ENCODE assay signal across 28 mouse cellular contexts in genomic region chr1:52117777-52118176, GRCm38 (mm10).
"Had no signal": no experiment of that assay in that cellular context is flagged by ENCODE, and none has a peak within 500 bp of the region (broad histone marks: within the 10 kb centered on the region; RNA-seq: fewer than 3 reads in every experiment).

No protein-coding gene starts in this region.

- H3K36me3 ChIP-seq: limb, embryonic 10.5 days; limb, embryonic 12.5 days; limb, embryonic 13.5 days; limb, embryonic 15.5 days; lung, embryonic 15.5 days; midbrain, embryonic 10.5 days; midbrain, embryonic 12.5 days; midbrain, embryonic 13.5 days; midbrain, embryonic 15.5 days; neural tube, embryonic 12.5 days had no signal

- H3K9me3 ChIP-seq: limb, embryonic 10.5 days; limb, embryonic 12.5 days; limb, embryonic 13.5 days; limb, embryonic 15.5 days; liver, embryonic 12.5 days; liver, embryonic 13.5 days; liver, embryonic 15.5 days; lung, embryonic 15.5 days; megakaryocyte, embryonic 14.5 days; midbrain, embryonic 10.5 days; midbrain, embryonic 12.5 days; midbrain, embryonic 13.5 days; midbrain, embryonic 15.5 days; neural tube, embryonic 12.5 days had no signal

- H3K9ac ChIP-seq: limb, embryonic 12.5 days; limb, embryonic 13.5 days; limb, embryonic 15.5 days; liver, embryonic 13.5 days; liver, embryonic 14.5 days; liver, embryonic 15.5 days; lung, embryonic 14.5 days; lung, embryonic 15.5 days; midbrain, embryonic 12.5 days; midbrain, embryonic 13.5 days; midbrain, embryonic 15.5 days; neural tube, embryonic 12.5 days had no signal

- H3K4me2 ChIP-seq: lung, embryonic 15.5 days; midbrain, embryonic 11.5 days had no signal

- H3K27me3 ChIP-seq: limb, embryonic 13.5 days; limb, embryonic 15.5 days; liver, embryonic 12.5 days; liver, embryonic 13.5 days; liver, embryonic 15.5 days; lung, embryonic 15.5 days; megakaryocyte, embryonic 14.5 days; neural tube, embryonic 12.5 days had no signal

- DNase-seq: left cerebral cortex, postnatal 4 days; liver; liver, embryonic 13.5 days; liver, postnatal 0 days; lung, adult 18-20 months; lung, adult 2 months; lung, embryonic 14.5 days; lung, postnatal 10 days; lung, postnatal 14 days; lung, postnatal 36 days; lung, postnatal 4 days; midbrain, embryonic 14.5 days had no signal

- H3K4me3 ChIP-seq: limb, embryonic 12.5 days; limb, embryonic 15.5 days; liver, embryonic 15.5 days; lung, embryonic 15.5 days; midbrain, embryonic 12.5 days; midbrain, embryonic 13.5 days; midbrain, embryonic 15.5 days; neural tube, embryonic 12.5 days had no signal

- H3K27ac ChIP-seq: limb, embryonic 10.5 days; limb, embryonic 12.5 days; limb, embryonic 13.5 days; liver, embryonic 12.5 days; liver, embryonic 13.5 days; liver, embryonic 14.5 days; lung, embryonic 15.5 days; macrophage; midbrain, embryonic 10.5 days; midbrain, embryonic 12.5 days; midbrain, embryonic 13.5 days; midbrain, embryonic 15.5 days; neural tube, embryonic 12.5 days had no signal
